Mouse (Mus musculus): ENCODE data around the gene Lmna. TPM values are rescaled to one million over a fixed set of nuclear protein-coding genes. Genes with fewer than 3 reads are reported as not detected.

The Lmna gene
- total RNA-seq, 1 experiment, result 121 TPM

- in situ Hi-C loops (cut with MboI; ENCODE audit: low sequenced_read_pairs in 2 of 2, unreplicated experiment in 2 of 2), result no loop called here
- no peak for DNase-seq (ENCODE audit: low read depth, low spot score)
- H3K9ac ChIP-seq (ENCODE audit: insufficient read depth, low read depth, low read length, poor library complexity, severe bottlenecking), result no peak within 1 kb of the TSS
- peaks cover 0 to 5% of the 10 kb centered on the region in 2 experiments; a peak in 2 of 4 replicates for H3K4me1 ChIP-seq (ENCODE audit: control insufficient read depth in 2 of 2, insufficient read depth in 2 of 2, low read length in 2 of 2, poor library complexity in 1 of 2)
- no peaks in the 10 kb centered on the region for H3K36me3 ChIP-seq (ENCODE audit: control insufficient read depth, insufficient read depth, low read length, poor library complexity, severe bottlenecking)
- H3K9me3 ChIP-seq (ENCODE audit: control insufficient read depth, insufficient read depth, low read depth, low read length), result no peaks in the 10 kb centered on the region
- H3K27ac ChIP-seq (ENCODE audit: insufficient read depth, low read depth, low read length, poor library complexity, severe bottlenecking), result no peak within 1 kb of the TSS
- TF ChIP-seq ZNF384 (IDR thresholded peaks at IDR 0.05; ENCODE audit: low read depth, low read length) (no peak), CHD2 (IDR thresholded peaks at IDR 0.05; ENCODE audit: low read depth, low read length) (no peak), ZC3H11A (IDR thresholded peaks at IDR 0.05; ENCODE audit: borderline replicate concordance, low read depth, low read length) (no peak), HCFC1 (IDR thresholded peaks at IDR 0.05; ENCODE audit: borderline replicate concordance, insufficient read depth, low read length) (no peak), MAFK (IDR thresholded peaks at IDR 0.05; ENCODE audit: insufficient read depth, low read depth, low read length) (no peak)
- no peak within 1 kb of the TSS for H3K4me3 ChIP-seq (ENCODE audit: insufficient read depth in 1 of 2, low read depth in 1 of 2, low read length in 2 of 2, poor library complexity in 1 of 2, severe bottlenecking in 1 of 2)
These were observed 48.6 kb downstream of the Lmna start, which contains the start of gene Sema4a for GRCm38 (mm10) chr3:88460983-88461696. Sema4a (minus strand) TSS chr3:88461182.

- Histone ChIP-seq H3K9ac (ENCODE audit: insufficient read depth, low read depth, low read length, poor library complexity, severe bottlenecking) (no peak overlapping the region), H3K4me1 (ENCODE audit: control insufficient read depth in 2 of 2, insufficient read depth in 2 of 2, low read length in 2 of 2, poor library complexity in 1 of 2) (peaks cover 0 to 9% of the 10 kb centered on the region in 2 experiments; a peak in 2 of 4 replicates), H3K36me3 (ENCODE audit: control insufficient read depth, insufficient read depth, low read length, poor library complexity, severe bottlenecking) (no peaks in the 10 kb centered on the region), H3K9me3 (ENCODE audit: control insufficient read depth, insufficient read depth, low read depth, low read length) (no peaks in the 10 kb centered on the region), H3K4me3 (ENCODE audit: insufficient read depth in 1 of 2, low read depth in 1 of 2, low read length in 2 of 2, poor library complexity in 1 of 2, severe bottlenecking in 1 of 2) (no peak overlapping the region), H3K27ac (ENCODE audit: insufficient read depth, low read depth, low read length, poor library complexity, severe bottlenecking) (no peak overlapping the region)
- TF ChIP-seq MAFK (IDR thresholded peaks at IDR 0.05; ENCODE audit: insufficient read depth, low read depth, low read length) (no peak), ZNF384 (IDR thresholded peaks at IDR 0.05; ENCODE audit: low read depth, low read length) (no peak), ZC3H11A (IDR thresholded peaks at IDR 0.05; ENCODE audit: borderline replicate concordance, low read depth, low read length) (no peak), HCFC1 (IDR thresholded peaks at IDR 0.05; ENCODE audit: borderline replicate concordance, insufficient read depth, low read length) (no peak), CHD2 (IDR thresholded peaks at IDR 0.05; ENCODE audit: low read depth, low read length) (no peak)
- DNase-seq (ENCODE audit: low read depth, low spot score), result no peak
- in situ Hi-C loops (cut with MboI; ENCODE audit: low sequenced_read_pairs in 2 of 2, unreplicated experiment in 2 of 2), result no loop called here
These were observed 49.7 kb downstream of the Lmna start for GRCm38 (mm10) chr3:88460029-88460428.

GRCm38 (mm10) chr3:88458778-88459219 lies 51.0 kb downstream of the Lmna start:
- TF ChIP-seq HCFC1 (IDR thresholded peaks at IDR 0.05; ENCODE audit: borderline replicate concordance, insufficient read depth, low read length) (no peak), ZC3H11A (IDR thresholded peaks at IDR 0.05; ENCODE audit: borderline replicate concordance, low read depth, low read length) (no peak), CHD2 (IDR thresholded peaks at IDR 0.05; ENCODE audit: low read depth, low read length) (no peak), MAFK (IDR thresholded peaks at IDR 0.05; ENCODE audit: insufficient read depth, low read depth, low read length) (no peak), ZNF384 (IDR thresholded peaks at IDR 0.05; ENCODE audit: low read depth, low read length) (no peak)
- H3K36me3 ChIP-seq (ENCODE audit: control insufficient read depth, insufficient read depth, low read length, poor library complexity, severe bottlenecking), result no peaks in the 10 kb centered on the region
- H3K4me1 ChIP-seq (ENCODE audit: control insufficient read depth in 2 of 2, insufficient read depth in 2 of 2, low read length in 2 of 2, poor library complexity in 1 of 2), result peaks cover 0 to 7% of the 10 kb centered on the region in 2 experiments; a peak in 1 of 4 replicates
- in situ Hi-C loops (cut with MboI; ENCODE audit: low sequenced_read_pairs in 2 of 2, unreplicated experiment in 2 of 2), result no loop called here
- DNase-seq (ENCODE audit: low read depth, low spot score), result no peak
- H3K9me3 ChIP-seq (ENCODE audit: control insufficient read depth, insufficient read depth, low read depth, low read length), result no peaks in the 10 kb centered on the region
- H3K4me3 ChIP-seq (ENCODE audit: insufficient read depth in 1 of 2, low read depth in 1 of 2, low read length in 2 of 2, poor library complexity in 1 of 2, severe bottlenecking in 1 of 2), result no peak overlapping the region
- H3K27ac ChIP-seq (ENCODE audit: insufficient read depth, low read depth, low read length, poor library complexity, severe bottlenecking), result no peak overlapping the region
- no peak overlapping the region for H3K9ac ChIP-seq (ENCODE audit: insufficient read depth, low read depth, low read length, poor library complexity, severe bottlenecking)

GRCm38 (mm10) chr3:88456746-88457532 lies 52.8 kb downstream of the Lmna start:
- no peak for DNase-seq (ENCODE audit: low read depth, low spot score)
- no peaks in the 10 kb centered on the region for H3K36me3 ChIP-seq (ENCODE audit: control insufficient read depth, insufficient read depth, low read length, poor library complexity, severe bottlenecking)

More at GRCm38 (mm10) chr3:88456746-88457532, 52.8 kb downstream of the Lmna start:
- in situ Hi-C loops (cut with MboI; ENCODE audit: low sequenced_read_pairs in 2 of 2, unreplicated experiment in 2 of 2), result no loop called here
- H3K9me3 ChIP-seq (ENCODE audit: control insufficient read depth, insufficient read depth, low read depth, low read length), result no peaks in the 10 kb centered on the region
- TF ChIP-seq MAFK (IDR thresholded peaks at IDR 0.05; ENCODE audit: insufficient read depth, low read depth, low read length), result no peak
- no peak for TF ChIP-seq ZC3H11A (IDR thresholded peaks at IDR 0.05; ENCODE audit: borderline replicate concordance, low read depth, low read length)
- no peak for TF ChIP-seq CHD2 (IDR thresholded peaks at IDR 0.05; ENCODE audit: low read depth, low read length)
- H3K27ac ChIP-seq (ENCODE audit: insufficient read depth, low read depth, low read length, poor library complexity, severe bottlenecking), result no peak overlapping the region
- peaks cover 0 to 7% of the 10 kb centered on the region in 2 experiments; a peak in 1 of 4 replicates for H3K4me1 ChIP-seq (ENCODE audit: control insufficient read depth in 2 of 2, insufficient read depth in 2 of 2, low read length in 2 of 2, poor library complexity in 1 of 2)
- no peak overlapping the region for H3K9ac ChIP-seq (ENCODE audit: insufficient read depth, low read depth, low read length, poor library complexity, severe bottlenecking)
- no peak overlapping the region for H3K4me3 ChIP-seq (ENCODE audit: insufficient read depth in 1 of 2, low read depth in 1 of 2, low read length in 2 of 2, poor library complexity in 1 of 2, severe bottlenecking in 1 of 2)
